9 mouse cellular contexts compared by ENCODE assay signal in genomic region chr1:89525825-89526224, GRCm38 (mm10).
DNase-seq lines count a peak whose midpoint lies in the region; ATAC-seq and TF ChIP-seq lines count a peak whose summit lies in the region.
"Had no signal": no experiment of that assay in that cellular context is flagged by ENCODE, and none has a peak within 500 bp of the region (broad histone marks: within the 10 kb centered on the region; RNA-seq: fewer than 3 reads in every experiment).

No protein-coding gene starts in this region.

- H3K27ac ChIP-seq in ES-E14 (ENCODE audit: insufficient read depth, low read depth, low read length, poor library complexity, severe bottlenecking), result no peak overlapping the region
- H3K27ac ChIP-seq in hindbrain, embryonic 14.5 days, result no peak overlapping the region
- no peak overlapping the region for H3K27ac ChIP-seq in neural tube, embryonic 13.5 days (replicated peaks)
- H3K27ac ChIP-seq: heart, embryonic 13.5 days had no signal

- no peaks in the 10 kb centered on the region for H3K27me3 ChIP-seq in hindbrain, embryonic 14.5 days (ENCODE audit: control insufficient read depth, insufficient read depth, low read length)
- H3K27me3 ChIP-seq in neural tube, embryonic 13.5 days, result no peaks in the 10 kb centered on the region
- H3K27me3 ChIP-seq: heart, embryonic 13.5 days had no signal

- no peak overlapping the region for H3K4me3 ChIP-seq in ES-E14 (ENCODE audit: insufficient read depth in 1 of 2, low read depth in 1 of 2, low read length in 2 of 2, poor library complexity in 1 of 2, severe bottlenecking in 1 of 2)
- no peak overlapping the region for H3K4me3 ChIP-seq in hindbrain, embryonic 14.5 days (replicated peaks; ENCODE audit: low read length)
- no peak overlapping the region for H3K4me3 ChIP-seq in neural tube, embryonic 13.5 days
- H3K4me3 ChIP-seq: heart, embryonic 13.5 days had no signal

- DNase-seq in gastrocnemius, adult 18-20 months (ENCODE audit: low spot score), result peak; percentile 66
- no peak for DNase-seq in gastrocnemius, postnatal 25 days
- peak; percentile 46 for DNase-seq in ES-E14 (ENCODE audit: low read depth, low spot score)
- peak; percentile 82 to 89 for DNase-seq in cerebellum, postnatal 36 days
- peak; percentile 76 for DNase-seq in hindbrain, embryonic 14.5 days (ENCODE audit: low spot score)
- peak; percentile 41 to 43 for DNase-seq in left cerebral cortex, adult 18-20 months (ENCODE audit: low spot score in 2 of 2)
- no peak for DNase-seq in thymus, adult 18-20 months

- H3K9ac ChIP-seq in ES-E14 (ENCODE audit: insufficient read depth, low read depth, low read length, poor library complexity, severe bottlenecking), result no peak overlapping the region
- H3K9ac ChIP-seq in hindbrain, embryonic 14.5 days, result 0 out of 2 replicates have a peak overlapping the region, but pooled peaks have one; percentile 9
- no peak overlapping the region for H3K9ac ChIP-seq in neural tube, embryonic 13.5 days
- H3K9ac ChIP-seq: heart, embryonic 13.5 days had no signal

- 32% methylated on average over 13 of the region's 13 CpGs for WGBS in hindbrain, embryonic 14.5 days
- 36% methylated on average over 13 of the region's 13 CpGs for WGBS in neural tube, embryonic 13.5 days

- H3K36me3 ChIP-seq in ES-E14 (ENCODE audit: control insufficient read depth, insufficient read depth, low read length, poor library complexity, severe bottlenecking), result no peaks in the 10 kb centered on the region
- H3K36me3 ChIP-seq in hindbrain, embryonic 14.5 days (replicated peaks; ENCODE audit: control insufficient read depth, insufficient read depth), result no peaks in the 10 kb centered on the region
- H3K36me3 ChIP-seq in neural tube, embryonic 13.5 days, result no peaks in the 10 kb centered on the region
- H3K36me3 ChIP-seq: heart, embryonic 13.5 days had no signal

- peaks cover 0 to 23% of the 10 kb centered on the region in 2 experiments for H3K4me1 ChIP-seq in ES-E14 (ENCODE audit: control insufficient read depth in 2 of 2, insufficient read depth in 2 of 2, low read length in 2 of 2, poor library complexity in 1 of 2)
- H3K4me1 ChIP-seq in hindbrain, embryonic 14.5 days (replicated peaks; ENCODE audit: control insufficient read depth, insufficient read depth, low read length), result peaks cover 19% of the 10 kb centered on the region
- H3K4me1 ChIP-seq in neural tube, embryonic 13.5 days (replicated peaks), result peaks cover 64% of the 10 kb centered on the region

- no peaks in the 10 kb centered on the region for H3K9me3 ChIP-seq in ES-E14 (ENCODE audit: control insufficient read depth, insufficient read depth, low read depth, low read length)
- no peaks in the 10 kb centered on the region for H3K9me3 ChIP-seq in hindbrain, embryonic 14.5 days (ENCODE audit: control insufficient read depth, low read length)
- no peaks in the 10 kb centered on the region for H3K9me3 ChIP-seq in neural tube, embryonic 13.5 days
- H3K9me3 ChIP-seq: heart, embryonic 13.5 days had no signal

- in situ Hi-C loops in ES-E14 (cut with MboI; ENCODE audit: low sequenced_read_pairs in 2 of 2, unreplicated experiment in 2 of 2), result no loop called here

- ATAC-seq in hindbrain, embryonic 14.5 days (ENCODE audit: low FRiP score), result peak; percentile 61
- ATAC-seq in neural tube, embryonic 13.5 days (ENCODE audit: low read depth), result peak; percentile 52

- H3K4me2 ChIP-seq in hindbrain, embryonic 14.5 days (replicated peaks), result no peak overlapping the region
- no peak overlapping the region; the same call in 1 of the 2 replicates for H3K4me2 ChIP-seq in neural tube, embryonic 13.5 days
- H3K4me2 ChIP-seq: heart, embryonic 13.5 days had no signal

TF ChIP-seq in ES-E14, 5 proteins besides CTCF, POLR2A, EP300 and RAD21:
- TF ChIP-seq CHD2 (IDR thresholded peaks at IDR 0.05; ENCODE audit: low read depth, low read length), result no peak
- no peak for TF ChIP-seq HCFC1 (IDR thresholded peaks at IDR 0.05; ENCODE audit: borderline replicate concordance, insufficient read depth, low read length)
- no peak for TF ChIP-seq ZC3H11A (IDR thresholded peaks at IDR 0.05; ENCODE audit: borderline replicate concordance, low read depth, low read length)
- no peak for TF ChIP-seq ZNF384 (IDR thresholded peaks at IDR 0.05; ENCODE audit: low read depth, low read length)
- no peak for TF ChIP-seq MAFK (IDR thresholded peaks at IDR 0.05; ENCODE audit: insufficient read depth, low read depth, low read length)

Comparison
In these comparisons a context has a peak if more than half of its experiments do, and no peak if none do; other contexts are left out.
1. DNase-seq: peak in gastrocnemius, adult 18-20 months (single experiment), ES-E14 (single experiment), cerebellum, postnatal 36 days (2 of 2), hindbrain, embryonic 14.5 days (single experiment) and left cerebral cortex, adult 18-20 months (2 of 2); none in gastrocnemius, postnatal 25 days (single experiment) and thymus, adult 18-20 months (0 of 2).